Mouse (Mus musculus) liver, adult 2 months (tissue): ENCODE measurements around the gene Col23a1.

Source experiments
- CTCF ChIP-seq: fragments of 200-500 bp; IDR thresholded peaks from 2 replicates; pipeline ENCODE4 v1.5.1; 2011; ENCODE audit warnings: low read depth, low read length, control low read depth
- POLR2A ChIP-seq: fragments of 200-500 bp; IDR thresholded peaks from 2 replicates; pipeline ENCODE4 v1.6.1; 2011; ENCODE audit warnings: low read length, control low read depth; ENCODE audit not compliant: insufficient read depth; ENCODE audit errors: extremely low read depth

GRCm38 (mm10) chr11:51545811-51546210 is 256.1 kb downstream of the Col23a1 start:
- no peak for TF ChIP-seq CTCF
- no peak for TF ChIP-seq POLR2A
